8 mouse cellular contexts compared by ENCODE assay signal in genomic region chrX:53268856-53269255, GRCm38 (mm10). TPM values are rescaled to one million over a fixed set of nuclear protein-coding genes. Genes with fewer than 3 reads are reported as not detected.
DNase-seq lines count a peak whose midpoint lies in the region; ATAC-seq and TF ChIP-seq lines count a peak whose summit lies in the region.

No protein-coding gene starts in this region.

- no peak for TF ChIP-seq POLR2A in ES-Bruce4 (IDR thresholded peaks at IDR 0.05; ENCODE audit: insufficient read depth, low read length)

- TF ChIP-seq EP300 in ES-Bruce4 (IDR thresholded peaks at IDR 0.05; ENCODE audit: insufficient read depth, low read depth, low read length) = no peak
- TF ChIP-seq EP300 in liver, postnatal 0 days (IDR thresholded peaks at IDR 0.05; ENCODE audit: low read depth) = no peak

- H3K4me2 ChIP-seq in heart, embryonic 14.5 days (ENCODE audit: low read length) = peak overlapping the region; percentile 79
- H3K4me2 ChIP-seq in liver, postnatal 0 days (ENCODE audit: low read depth, low read length) = peak overlapping the region; percentile 85
- peak overlapping the region; percentile 66 for H3K4me2 ChIP-seq in neural tube, embryonic 13.5 days

- H3K4me3 ChIP-seq in ES-Bruce4 (ENCODE audit: low read depth, low read length) = peak overlapping the region; percentile 83
- peak overlapping the region; percentile 58 to 63 for H3K4me3 ChIP-seq in heart, embryonic 14.5 days (ENCODE audit: control insufficient read depth in 1 of 2, insufficient read depth in 1 of 2, low read depth in 1 of 2, low read length in 2 of 2)
- H3K4me3 ChIP-seq in liver, postnatal 0 days (ENCODE audit: low read depth, low read length) = peak overlapping the region; percentile 79
- peak overlapping the region; percentile 59 for H3K4me3 ChIP-seq in neural tube, embryonic 13.5 days

- peak overlapping the region; percentile 77 for H3K9ac ChIP-seq in ES-Bruce4 (ENCODE audit: low read depth, poor library complexity, severe bottlenecking)
- peak overlapping the region; percentile 64 for H3K9ac ChIP-seq in heart, embryonic 14.5 days (ENCODE audit: low read length)
- peak overlapping the region; percentile 69 for H3K9ac ChIP-seq in liver, postnatal 0 days (replicated peaks)
- peak overlapping the region; percentile 70 for H3K9ac ChIP-seq in neural tube, embryonic 13.5 days

- WGBS in heart, embryonic 14.5 days = 29% methylated on average over 10 of the region's 10 CpGs
- WGBS in liver, postnatal 0 days (ENCODE audit: insufficient replicate concordance) = 13% methylated on average over 10 of the region's 10 CpGs
- 26% methylated on average over 10 of the region's 10 CpGs for WGBS in neural tube, embryonic 13.5 days

- peak; percentile 33 for DNase-seq in c-Kit-negative CD71-positive TER-119-positive erythroid progenitor cells, embryonic 14.5 days (ENCODE audit: low read depth, low spot score)
- DNase-seq in fibroblast of lung, adult 2 months (ENCODE audit: low read depth) = peak; percentile 14
- DNase-seq in kidney, postnatal 14 days = peak; percentile 72
- peak; percentile 71 for DNase-seq in liver, postnatal 0 days
- DNase-seq in testis, postnatal 10 days (ENCODE audit: low spot score) = peak; percentile 69

- TF ChIP-seq CTCF in ES-Bruce4 (IDR thresholded peaks at IDR 0.05; ENCODE audit: low read depth, low read length) = no peak
- TF ChIP-seq CTCF in liver, postnatal 0 days (IDR thresholded peaks at IDR 0.05; ENCODE audit: low read depth) = no peak

- no peaks in the 10 kb centered on the region for H3K9me3 ChIP-seq in ES-Bruce4 (replicated peaks; ENCODE audit: control insufficient read depth, insufficient read depth, low read length, poor library complexity, severe bottlenecking)
- no peaks in the 10 kb centered on the region for H3K9me3 ChIP-seq in heart, embryonic 14.5 days (ENCODE audit: control insufficient read depth, low read length)
- H3K9me3 ChIP-seq in liver, postnatal 0 days (ENCODE audit: low read length) = no peaks in the 10 kb centered on the region
- no peaks in the 10 kb centered on the region for H3K9me3 ChIP-seq in neural tube, embryonic 13.5 days

- no peaks in the 10 kb centered on the region for H3K4me1 ChIP-seq in ES-Bruce4 (ENCODE audit: control insufficient read depth, insufficient read depth, low read length)
- peaks cover 0 to 7% of the 10 kb centered on the region in 2 experiments; a peak in 2 of 4 replicates for H3K4me1 ChIP-seq in heart, embryonic 14.5 days (ENCODE audit: control insufficient read depth in 2 of 2, insufficient read depth in 2 of 2, low read length in 2 of 2)
- H3K4me1 ChIP-seq in liver, postnatal 0 days (ENCODE audit: insufficient read depth) = peaks cover 4% of the 10 kb centered on the region; the same call in 1 of the 2 replicates
- no peaks in the 10 kb centered on the region for H3K4me1 ChIP-seq in neural tube, embryonic 13.5 days (replicated peaks)

- no peaks in the 10 kb centered on the region for H3K27me3 ChIP-seq in ES-Bruce4 (ENCODE audit: control insufficient read depth, insufficient read depth, low read length, poor library complexity, severe bottlenecking)
- H3K27me3 ChIP-seq in heart, embryonic 14.5 days (ENCODE audit: control insufficient read depth, insufficient read depth, low read length) = no peaks in the 10 kb centered on the region
- H3K27me3 ChIP-seq in liver, postnatal 0 days (ENCODE audit: insufficient read depth, low read length) = no peaks in the 10 kb centered on the region; the same call in 1 of the 2 replicates
- no peaks in the 10 kb centered on the region for H3K27me3 ChIP-seq in neural tube, embryonic 13.5 days

- no peaks in the 10 kb centered on the region for H3K36me3 ChIP-seq in ES-Bruce4 (ENCODE audit: control insufficient read depth, insufficient read depth, low read length, poor library complexity, severe bottlenecking)
- no peaks in the 10 kb centered on the region for H3K36me3 ChIP-seq in heart, embryonic 14.5 days (ENCODE audit: control insufficient read depth, insufficient read depth, low read length)
- no peaks in the 10 kb centered on the region for H3K36me3 ChIP-seq in liver, postnatal 0 days (replicated peaks; ENCODE audit: insufficient read depth, low read length)
- no peaks in the 10 kb centered on the region for H3K36me3 ChIP-seq in neural tube, embryonic 13.5 days

- peak overlapping the region; percentile 43 for H3K27ac ChIP-seq in ES-Bruce4 (ENCODE audit: insufficient read depth, low read length)
- peak overlapping the region; percentile 74 to 75 for H3K27ac ChIP-seq in heart, embryonic 14.5 days (replicated peaks in 1 of 2; ENCODE audit: control insufficient read depth in 1 of 2, insufficient read depth in 1 of 2, low read depth in 2 of 2, low read length in 2 of 2)
- H3K27ac ChIP-seq in liver, postnatal 0 days (ENCODE audit: low read depth) = no peak overlapping the region
- H3K27ac ChIP-seq in neural tube, embryonic 13.5 days (replicated peaks) = peak overlapping the region; percentile 83; the same call in 1 of the 2 replicates

- ATAC-seq in heart, embryonic 14.5 days (ENCODE audit: insufficient number of reproducible peaks, insufficient read depth, low FRiP score, low read depth) = peak; percentile 81
- ATAC-seq in liver, postnatal 0 days = peak; percentile 74
- peak; percentile 90 for ATAC-seq in neural tube, embryonic 13.5 days (ENCODE audit: low read depth)

RNA-seq across cellular contexts. Expression of gene Fam122b, which starts 0.7 kb away (rescaled TPM):
- polyA plus RNA-seq in ES-Bruce4 (2011; ENCODE audit: insufficient read depth, insufficient read length, low read depth, missing spikeins) = 25.4 and 28.7 TPM in 2 replicates
- polyA plus RNA-seq in heart, embryonic 14.5 days (2014; fragmentation: Nextera tagmentation; extraction: Ambion mirVana) = 28.3 TPM in 2 replicates
- polyA plus RNA-seq in liver, postnatal 0 days (2015; fragmentation: Nextera tagmentation; extraction: Ambion mirVana) = 2.3 and 2.4 TPM in 2 replicates
- 5.1 and 5.7 TPM in 2 replicates for polyA plus RNA-seq in neural tube, embryonic 13.5 days (2015; fragmentation: Nextera tagmentation; extraction: Ambion mirVana)

RNA-seq across cellular contexts. Expression of gene Fam122c, which starts 4.4 kb away (rescaled TPM):
- polyA plus RNA-seq in ES-Bruce4 (2011; ENCODE audit: insufficient read depth, insufficient read length, low read depth, missing spikeins) = not detected in 2 replicates
- not detected in 2 replicates for polyA plus RNA-seq in heart, embryonic 14.5 days (2014; fragmentation: Nextera tagmentation; extraction: Ambion mirVana)
- polyA plus RNA-seq in liver, postnatal 0 days (2015; fragmentation: Nextera tagmentation; extraction: Ambion mirVana) = not detected in 2 replicates
- polyA plus RNA-seq in neural tube, embryonic 13.5 days (2015; fragmentation: Nextera tagmentation; extraction: Ambion mirVana) = not detected in 2 replicates

RNA-seq across cellular contexts. Expression of gene Plac1, which starts 28.9 kb away (rescaled TPM):
- polyA plus RNA-seq in ES-Bruce4 (2011; ENCODE audit: insufficient read depth, insufficient read length, low read depth, missing spikeins) = 1.1 and 2.1 TPM in 2 replicates
- polyA plus RNA-seq in heart, embryonic 14.5 days (2014; fragmentation: Nextera tagmentation; extraction: Ambion mirVana) = 8.1 and 8.4 TPM in 2 replicates
- polyA plus RNA-seq in liver, postnatal 0 days (2015; fragmentation: Nextera tagmentation; extraction: Ambion mirVana) = 0.26 and 0.32 TPM in 2 replicates
- 0.75 and 1.3 TPM in 2 replicates for polyA plus RNA-seq in neural tube, embryonic 13.5 days (2015; fragmentation: Nextera tagmentation; extraction: Ambion mirVana)

Comparison
In these comparisons a context has a peak if more than half of its experiments do, and no peak if none do; other contexts are left out.
1. DNase-seq: peak in every context shown above with its lines; median percentile 72 in kidney, postnatal 14 days; 71 in liver, postnatal 0 days; 69 in testis, postnatal 10 days; 33 in c-Kit-negative CD71-positive TER-119-positive erythroid progenitor cells, embryonic 14.5 days; 14 in fibroblast of lung, adult 2 months.